Mouse (Mus musculus) G1E (cell line): ENCODE results near the gene Atmin. TPM values are rescaled to one million over a fixed set of nuclear protein-coding genes. Genes with fewer than 3 reads are reported as not detected.

Experiments
- ATAC-seq: 2 replicates; pipeline ENCODE4 v1.8.0; 2016; ENCODE audit warnings: mild to moderate bottlenecking; ENCODE audit not compliant: insufficient number of reproducible peaks, poor library complexity, low FRiP score, severe bottlenecking; ENCODE audit errors: extremely low read depth
- DNase-seq: peaks from one replicate; pipeline ENCODE4 v3.0.0; 2012; ENCODE audit warnings: low spot score
- H3K27me3 ChIP-seq: 2 replicates; pipeline ENCODE4 v1.6.1; 2012; ENCODE audit warnings: mild to moderate bottlenecking, low read length, inconsistent platforms; ENCODE audit not compliant: insufficient read depth
- H3K36me3 ChIP-seq: replicated peaks from 2 replicates; pipeline ENCODE3; 2012; ENCODE audit warnings: mild to moderate bottlenecking, inconsistent platforms
- H3K4me1 ChIP-seq: 2 replicates; pipeline ENCODE4 v1.6.1; 2012; ENCODE audit warnings: low read depth, low read length, inconsistent platforms, mixed read lengths; ENCODE audit not compliant: insufficient read depth
- H3K4me3 ChIP-seq: 2 replicates; pipeline ENCODE4 v1.5.1; 2012; ENCODE audit warnings: low read depth, mild to moderate bottlenecking, inconsistent platforms, low read length, moderate library complexity, mixed read lengths
- H3K9me3 ChIP-seq: replicated peaks from 2 replicates; pipeline ENCODE4 v1.6.1; 2012; ENCODE audit warnings: inconsistent platforms
- CTCF ChIP-seq: IDR thresholded peaks from 2 replicates; pipeline ENCODE4 v1.5.1; 2012; ENCODE audit warnings: low read depth, low read length, inconsistent platforms, mixed read lengths
- GATA1 ChIP-seq: IDR thresholded peaks from 2 replicates; pipeline ENCODE4 v1.6.1; 2012; ENCODE audit warnings: borderline replicate concordance, low read length, inconsistent platforms, mixed read lengths
- GATA2 ChIP-seq: IDR thresholded peaks from 2 replicates; pipeline ENCODE4 v1.6.1; 2012; ENCODE audit warnings: low read depth, low read length, inconsistent platforms, borderline replicate concordance
- POLR2AphosphoS5 ChIP-seq: IDR thresholded peaks from 2 replicates; pipeline ENCODE4 v1.6.1; 2012; ENCODE audit warnings: low read depth, low read length, inconsistent platforms; ENCODE audit not compliant: insufficient replicate concordance
- TAL1 ChIP-seq: conservative IDR thresholded peaks from 2 replicates; pipeline ENCODE4 v1.6.1; 2012; ENCODE audit warnings: low read depth, low read length, inconsistent platforms, mixed read lengths
- polyA plus RNA-seq: library from polyadenylated mRNA; stranded (reverse); fragments of >175 nt; gene quantifications from 2 replicates; pipeline ENCODE4 v1.2.3, GENCODE M21; 2012
- total RNA-seq, 2 experiments: library from RNA; stranded (forward) in 1 of 2; stranded (reverse) in 1 of 2; fragments of 200-1000 nt in 1 of 2; fragments of >200 nt in 1 of 2; fragmentation: Nextera tagmentation in 1 of 2; gene quantifications; 2 replicates each; pipeline ENCODE4 v1.2.3; 2014 to 2017

The Atmin gene
- total and polyA plus RNA-seq, 3 experiments, result 13.7 to 39.1 (median 18.2) TPM

- H3K36me3 ChIP-seq, result peaks cover 60% of the 10 kb centered on the region
- peak; percentile 85 for ATAC-seq
- TF ChIP-seq POLR2AphosphoS5 (no peak), GATA1 (no peak), TAL1 (no peak), GATA2 (no peak), CTCF (no peak)
Measured at GRCm38 (mm10) chr8:116921337-116922059, 21.7 kb upstream of the Atmin start, which contains the start of the genes Cmc2 and Cenpn. Cmc2 (minus strand) TSS chr8:116921455. Cenpn (plus strand) TSS chr8:116921730.

GRCm38 (mm10) chr8:116922060-116922757 is 21.0 kb upstream of the Atmin start:
- DNase-seq, result no peak
- peaks cover 61% of the 10 kb centered on the region for H3K36me3 ChIP-seq
- TF ChIP-seq GATA2, result no peak

More at GRCm38 (mm10) chr8:116921337-116922059, 21.7 kb upstream of the Atmin start, which contains the start of the genes Cmc2 and Cenpn:
- Histone ChIP-seq H3K27me3 (no peaks in the 10 kb centered on the region), H3K4me1 (peaks cover 33% of the 10 kb centered on the region), H3K4me3 (peak within 1 kb of the TSS; percentile 89), H3K9me3 (no peaks in the 10 kb centered on the region)
- peak; percentile 86 for DNase-seq

GRCm38 (mm10) chr8:116923526-116923925 is 19.7 kb upstream of the Atmin start:
- ATAC-seq (no peak), DNase-seq (no peak)
- Histone ChIP-seq H3K9me3 (no peaks in the 10 kb centered on the region), H3K4me1 (peaks cover 34% of the 10 kb centered on the region), H3K36me3 (peaks cover 69% of the 10 kb centered on the region), H3K27me3 (no peaks in the 10 kb centered on the region), H3K4me3 (peak overlapping the region; percentile 2; the same call in 1 of the 2 replicates)
- TF ChIP-seq GATA1 (no peak), GATA2 (no peak), POLR2AphosphoS5 (no peak), TAL1 (no peak), CTCF (no peak)

More at GRCm38 (mm10) chr8:116922060-116922757, 21.0 kb upstream of the Atmin start:
- Histone ChIP-seq H3K9me3 (no peaks in the 10 kb centered on the region), H3K4me3 (peak overlapping the region; percentile 89), H3K27me3 (no peaks in the 10 kb centered on the region), H3K4me1 (peaks cover 30% of the 10 kb centered on the region)
- no peak for ATAC-seq

DNA sequence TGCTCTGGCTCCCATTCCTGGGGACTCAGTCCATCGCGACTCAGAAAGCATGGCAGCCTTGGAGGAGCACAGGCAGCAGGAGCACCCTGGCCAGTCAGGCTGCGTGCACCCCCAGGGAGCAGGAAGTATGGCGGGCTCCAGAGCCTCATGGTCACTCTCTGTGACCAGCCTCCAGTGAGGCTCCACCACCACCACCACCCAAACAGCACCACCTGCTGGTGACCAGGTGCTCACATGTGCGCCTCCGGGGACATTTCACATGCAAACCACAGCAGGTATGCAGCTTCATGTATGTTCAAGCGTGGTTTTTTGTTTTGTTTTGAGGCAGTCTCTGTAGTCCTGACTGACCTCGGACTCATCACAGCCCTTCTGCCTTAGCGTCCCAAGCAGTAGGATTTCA is 15.3 kb upstream of the Atmin start:
- DNase-seq (no peak), ATAC-seq (peak; percentile 31; the same call in 1 of the 2 replicates)
- Histone ChIP-seq H3K36me3 (peaks cover 98% of the 10 kb centered on the region), H3K4me3 (no peak overlapping the region), H3K27me3 (no peaks in the 10 kb centered on the region), H3K9me3 (no peaks in the 10 kb centered on the region), H3K4me1 (peaks cover 10% of the 10 kb centered on the region)
- TF ChIP-seq CTCF (peak; percentile 56; the same call in 1 of the 2 replicates), TAL1 (no peak)

GRCm38 (mm10) chr8:116928588-116928987 is 14.6 kb upstream of the Atmin start:
- DNase-seq (no peak), ATAC-seq (no peak)
- Histone ChIP-seq H3K4me1 (peaks cover 5% of the 10 kb centered on the region; the same call in 1 of the 2 replicates), H3K4me3 (no peak overlapping the region), H3K27me3 (no peaks in the 10 kb centered on the region), H3K36me3 (peaks cover 99% of the 10 kb centered on the region), H3K9me3 (no peaks in the 10 kb centered on the region)
- TF ChIP-seq POLR2AphosphoS5 (no peak), GATA2 (no peak), GATA1 (no peak), TAL1 (no peak), CTCF (no peak)

GRCm38 (mm10) chr8:116934976-116935375 is 8.2 kb upstream of the Atmin start:
- Histone ChIP-seq H3K27me3 (no peaks in the 10 kb centered on the region), H3K36me3 (peaks cover 98% of the 10 kb centered on the region), H3K4me1 (no peaks in the 10 kb centered on the region), H3K4me3 (no peak overlapping the region), H3K9me3 (no peaks in the 10 kb centered on the region)
- ATAC-seq (no peak), DNase-seq (no peak)
- TF ChIP-seq TAL1 (no peak), GATA1 (no peak), CTCF (no peak), GATA2 (no peak), POLR2AphosphoS5 (no peak)
